Mouse (Mus musculus) layer of hippocampus, adult 11-12 months (tissue): ENCODE measurements at regions not wholly inside any gene's neighbourhood (a gene's known extent, or its start where the extent isn't known, plus 50 kb on each side); places are given as distances from the start of the nearest gene placed in this dataset.

Experiments used
- DNase-seq: peaks from one replicate; pipeline ENCODE4 v3.0.0; 2022; ENCODE audit warnings: low spot score

DNA sequence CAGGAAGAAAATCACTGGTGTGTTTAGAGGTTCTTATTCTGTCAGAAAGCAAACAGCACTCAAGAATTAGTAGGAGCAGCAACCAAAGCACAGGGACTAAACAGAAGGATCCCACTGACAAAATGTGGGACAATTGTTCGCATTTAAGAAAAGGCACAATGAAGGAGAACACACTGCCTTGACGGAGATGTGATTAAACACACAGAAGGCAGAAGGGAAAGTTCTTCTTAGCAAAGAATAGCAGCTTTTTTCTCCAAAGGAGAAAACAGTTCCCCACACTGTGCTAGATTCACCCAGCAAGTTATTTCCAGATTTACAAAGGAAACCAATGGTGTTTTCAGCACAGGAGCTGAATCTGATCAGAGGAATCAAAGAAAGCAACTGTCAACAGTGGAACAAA lies 316.5 kb downstream of the Nsun3 start:
- DNase-seq: no peak

DNA sequence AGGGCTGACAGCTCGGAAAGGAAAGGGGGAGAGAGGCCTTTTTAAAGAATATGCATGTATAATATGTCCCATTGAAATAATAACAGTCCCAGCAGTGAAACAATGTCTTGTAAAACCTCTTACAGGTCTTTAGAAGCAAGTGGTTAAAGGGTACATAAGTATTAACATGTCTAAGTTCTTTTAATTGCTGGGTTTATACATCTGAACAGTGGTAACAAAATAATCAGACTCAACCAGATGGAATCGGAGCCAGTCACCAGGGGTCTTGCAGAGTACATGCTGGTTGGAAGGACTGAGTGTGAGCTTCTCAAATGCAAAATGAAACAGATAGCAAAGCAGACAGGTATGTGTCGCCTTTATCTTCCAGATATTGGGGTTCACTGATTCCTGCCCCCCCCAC lies 317.3 kb downstream of the Nsun3 start:
- DNase-seq: no peak

DNA sequence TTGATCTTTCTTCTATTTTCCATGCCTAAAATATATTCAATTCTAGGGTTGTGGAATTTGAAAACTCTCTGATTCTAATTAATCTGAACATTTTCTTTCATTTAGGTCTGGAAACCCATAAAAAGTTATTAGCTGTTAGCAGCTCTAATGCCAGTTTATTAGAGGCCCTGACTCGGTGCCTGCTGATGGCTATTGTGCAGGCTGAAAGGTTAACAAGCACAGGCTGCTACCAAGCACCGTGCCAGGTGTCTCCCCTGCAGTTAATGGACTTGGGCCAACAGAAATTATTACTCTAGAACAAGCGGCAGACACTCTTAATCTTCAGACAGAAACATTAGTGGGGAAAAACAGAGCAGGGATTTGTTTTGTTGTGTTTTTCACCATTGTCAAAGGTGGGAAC lies 317.8 kb downstream of the Nsun3 start:
- no peak for DNase-seq

DNA sequence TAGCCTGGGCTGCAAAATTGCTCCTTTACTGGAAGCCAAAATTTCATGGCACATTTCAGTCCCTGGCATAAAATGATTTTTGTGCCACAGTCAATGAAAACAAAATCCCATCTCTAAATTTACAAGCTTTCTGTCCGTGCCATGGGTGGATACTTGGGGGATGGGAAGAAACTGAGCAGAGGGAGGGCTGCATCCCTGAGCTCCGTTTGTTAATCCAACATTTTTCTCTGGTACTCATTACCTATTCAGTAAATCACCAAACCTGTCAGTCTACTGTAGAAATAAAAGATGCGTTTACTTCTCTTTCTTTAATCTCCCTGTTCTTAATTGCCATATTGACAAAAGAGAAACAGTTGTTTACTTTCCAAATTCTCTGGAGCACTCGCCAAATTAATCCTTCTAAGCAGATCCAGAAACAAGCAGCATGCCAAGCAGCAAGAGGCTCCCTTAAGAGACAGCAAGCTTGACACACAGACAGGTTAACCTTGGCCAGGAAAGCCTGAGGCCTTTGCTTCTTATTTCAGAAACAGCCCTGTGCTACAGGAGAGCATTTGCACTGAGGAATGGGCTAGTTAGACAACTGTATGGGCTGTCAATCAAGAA lies 326.6 kb downstream of the Nsun3 start:
- no peak for DNase-seq

DNA sequence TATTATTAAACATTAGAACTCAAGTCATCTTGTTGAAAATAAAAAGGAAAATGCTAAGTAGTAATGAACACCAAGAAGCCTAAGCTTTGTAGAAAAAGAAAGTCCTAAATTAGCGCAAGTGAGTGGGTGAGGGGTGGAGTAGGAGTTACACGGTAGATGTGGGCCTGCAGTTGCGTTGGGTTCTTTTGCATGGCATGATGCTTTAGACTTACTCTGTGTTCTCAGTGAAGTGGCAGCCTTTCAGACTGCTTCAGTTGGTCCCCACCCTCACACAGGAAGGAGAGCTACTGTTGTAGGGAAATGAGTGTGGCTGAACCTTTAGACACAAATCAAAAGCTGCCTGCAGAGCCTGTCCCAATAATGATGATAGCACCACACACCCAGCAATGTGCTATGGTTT lies 336.9 kb downstream of the Nsun3 start:
- DNase-seq: no peak

DNA sequence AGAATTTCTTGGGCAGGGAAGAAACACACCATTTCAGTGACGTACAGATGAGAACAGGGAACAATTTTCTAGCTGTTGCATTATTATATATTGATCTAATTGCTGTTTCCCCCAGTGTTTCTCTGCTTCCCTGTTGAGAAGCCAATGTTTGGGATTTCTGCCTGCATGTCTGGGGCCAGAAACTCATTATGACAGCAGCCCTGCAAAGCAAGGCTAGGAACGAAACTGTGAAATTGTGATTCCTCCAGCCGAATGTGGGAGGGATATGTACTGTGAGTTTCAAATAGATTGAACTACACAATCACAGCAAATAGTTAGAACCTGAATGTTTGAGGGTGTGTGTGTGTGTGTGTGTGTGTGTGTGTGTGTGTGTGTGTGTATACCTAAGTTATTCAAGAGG lies 339.2 kb downstream of the Nsun3 start:
- peak; percentile 10 for DNase-seq

DNA sequence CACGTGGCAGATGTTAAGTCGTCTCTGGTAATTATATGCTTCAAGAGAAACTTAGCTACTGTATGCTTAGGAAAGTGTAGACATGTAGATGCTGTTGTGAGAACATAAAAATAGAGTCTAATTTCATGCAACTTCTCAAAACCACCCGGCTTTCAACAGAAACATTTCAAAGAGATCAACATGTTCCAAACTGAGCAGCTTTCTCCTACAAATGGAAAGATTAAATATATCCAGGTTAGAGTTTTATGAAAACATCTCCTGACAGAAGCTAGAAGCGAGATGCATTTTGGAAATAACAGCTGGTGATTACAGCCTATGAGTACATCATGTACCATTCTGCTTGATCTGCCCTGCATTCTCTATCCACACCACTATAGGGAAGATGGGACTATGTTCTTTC lies 345.4 kb downstream of the Nsun3 start:
- peak; percentile 16 for DNase-seq

DNA sequence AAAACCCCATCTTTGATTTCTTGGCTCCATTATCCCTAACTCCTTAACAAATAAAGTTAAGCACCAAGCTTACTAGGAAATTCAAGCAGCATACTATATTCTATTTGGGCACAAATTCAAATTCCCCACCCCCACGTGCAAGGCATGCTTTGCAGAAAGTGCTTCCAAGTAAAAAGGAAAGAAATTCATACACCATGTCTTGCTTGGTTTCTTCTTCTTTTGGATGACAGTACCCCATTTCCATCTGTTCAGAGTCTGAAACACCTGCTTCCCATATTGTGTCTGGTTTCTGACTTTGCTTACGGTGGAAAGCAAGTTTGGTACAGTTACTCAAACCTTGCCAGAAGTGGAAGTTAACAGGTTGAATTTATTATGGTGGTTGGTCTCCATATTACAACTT lies 353.5 kb downstream of the Nsun3 start:
- peak; percentile 32 for DNase-seq

DNA sequence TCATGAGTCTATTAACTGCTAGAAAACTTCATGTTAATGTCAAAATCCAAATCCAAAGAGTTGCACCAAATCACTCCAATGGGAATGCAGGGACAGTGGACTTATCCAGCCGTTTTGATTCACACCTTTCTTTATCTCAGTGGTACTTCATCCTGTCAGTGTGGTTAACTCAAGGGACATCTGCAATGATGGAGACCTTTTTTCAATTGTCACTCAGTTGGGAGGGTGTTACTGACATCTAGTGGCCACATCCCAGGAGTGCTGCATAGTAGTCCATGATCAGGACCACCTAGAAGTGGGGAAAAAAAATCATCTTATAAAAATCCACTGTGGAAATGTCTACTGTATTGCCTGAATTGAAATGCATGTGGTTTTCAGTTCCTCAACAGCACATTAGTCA lies 372.1 kb downstream of the Nsun3 start:
- DNase-seq: peak; percentile 60

DNA sequence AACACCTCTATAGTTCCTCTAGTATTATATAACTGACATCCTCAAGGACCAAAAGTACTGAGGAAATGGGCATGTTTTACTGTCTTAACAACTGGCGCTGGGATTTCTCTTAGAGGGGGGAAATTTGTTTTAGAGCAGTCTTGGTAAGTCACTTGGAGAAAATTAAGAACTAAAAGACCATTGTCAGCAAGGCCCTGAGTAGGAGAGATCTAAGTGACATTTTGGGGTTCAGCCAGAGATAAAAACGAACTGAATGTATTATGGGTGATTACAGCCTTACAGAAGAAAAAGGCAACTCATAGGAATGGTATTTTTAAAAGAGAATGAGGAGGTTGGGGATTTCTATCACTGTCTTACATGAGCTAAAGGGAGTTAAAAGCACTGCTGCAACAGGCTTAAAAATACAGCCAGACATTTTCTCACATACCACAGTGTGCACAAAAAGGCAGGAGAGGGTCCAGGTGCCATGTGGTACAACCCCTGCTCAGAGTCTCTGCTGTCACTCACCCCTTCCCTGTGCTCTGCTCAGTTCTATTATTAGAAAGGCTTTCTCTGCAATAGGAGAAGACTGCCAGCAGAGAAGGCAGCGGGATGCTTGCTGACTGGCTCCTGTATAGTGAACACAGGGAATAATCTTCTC lies 379.0 kb downstream of the Nsun3 start:
- no peak for DNase-seq

DNA sequence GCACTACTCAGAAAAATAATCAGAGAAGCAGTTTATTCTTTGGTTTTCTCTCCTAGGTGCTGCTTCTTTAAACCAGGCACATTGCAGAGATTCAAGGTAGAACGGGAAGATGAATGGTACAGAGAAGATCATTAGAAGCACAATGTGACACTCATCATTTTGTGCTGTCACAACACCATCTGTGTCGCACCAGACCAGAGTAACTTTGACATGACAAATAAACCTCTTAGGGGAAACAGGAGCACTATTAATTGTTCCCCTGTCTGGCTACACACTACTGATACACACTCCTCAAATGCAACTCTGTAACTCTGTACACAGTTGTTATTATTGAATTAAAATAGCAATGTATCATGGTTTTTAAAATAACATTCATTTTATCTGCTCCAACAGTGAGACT lies 380.2 kb downstream of the Nsun3 start:
- DNase-seq: no peak

DNA sequence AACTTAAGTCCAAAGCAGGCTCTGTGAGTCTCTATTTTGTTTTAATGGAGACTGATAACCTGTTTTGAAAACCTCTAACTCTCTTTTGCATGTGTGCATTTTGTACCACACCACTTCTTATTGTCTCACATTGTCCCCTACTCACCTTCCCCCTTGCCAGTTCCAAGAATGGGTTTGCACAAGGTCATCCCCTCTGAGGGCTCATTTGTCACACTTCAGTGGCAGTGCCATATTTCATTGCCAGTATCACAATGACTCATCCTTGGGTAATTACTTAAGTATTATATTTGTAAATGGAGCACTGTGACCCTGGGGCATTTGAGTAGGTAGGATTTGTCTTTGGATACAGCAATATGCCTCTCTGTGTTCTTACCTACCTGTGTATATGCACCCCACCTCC lies 429.3 kb downstream of the Nsun3 start:
- no peak for DNase-seq

DNA sequence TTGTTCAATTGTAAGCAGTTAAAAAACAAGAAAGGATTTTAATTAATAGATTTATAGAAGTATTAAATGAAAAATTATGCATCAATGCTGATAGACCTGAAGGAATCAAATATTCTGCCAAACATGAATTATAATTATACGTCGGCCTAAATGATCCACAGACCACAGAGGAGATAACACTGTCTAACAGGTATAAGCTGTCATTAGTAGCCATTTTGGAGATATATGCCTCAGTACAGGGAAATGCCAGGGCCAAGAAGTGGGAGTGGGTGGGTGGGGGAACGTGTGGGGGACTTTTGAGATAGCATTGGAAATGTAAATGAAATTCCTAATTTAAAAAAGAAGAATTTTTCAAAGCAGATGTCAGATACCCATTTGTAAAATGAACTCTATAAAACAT lies 430.3 kb downstream of the Nsun3 start:
- DNase-seq: no peak

DNA sequence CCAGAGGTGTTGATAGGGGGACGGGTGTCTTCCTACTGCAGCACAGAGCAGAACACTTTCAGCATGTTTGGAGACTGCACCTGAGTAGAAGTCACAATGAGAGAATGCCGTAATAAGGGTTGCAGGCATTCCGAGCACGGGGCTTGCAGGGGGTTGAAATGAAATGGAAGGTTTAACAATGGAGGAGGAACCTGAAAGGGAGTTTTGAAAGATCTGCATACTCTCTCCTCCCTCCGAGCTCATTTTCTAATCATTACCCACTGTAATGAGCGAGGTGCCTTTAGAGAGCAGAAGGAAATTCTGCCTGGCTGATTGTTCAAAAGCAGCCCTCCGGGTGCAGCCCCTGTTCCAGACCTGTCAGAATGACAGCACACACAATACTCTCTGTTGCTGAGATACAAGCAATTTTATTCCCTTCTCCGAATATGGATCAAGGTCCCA lies 430.8 kb downstream of the Nsun3 start:
- no peak for DNase-seq

DNA sequence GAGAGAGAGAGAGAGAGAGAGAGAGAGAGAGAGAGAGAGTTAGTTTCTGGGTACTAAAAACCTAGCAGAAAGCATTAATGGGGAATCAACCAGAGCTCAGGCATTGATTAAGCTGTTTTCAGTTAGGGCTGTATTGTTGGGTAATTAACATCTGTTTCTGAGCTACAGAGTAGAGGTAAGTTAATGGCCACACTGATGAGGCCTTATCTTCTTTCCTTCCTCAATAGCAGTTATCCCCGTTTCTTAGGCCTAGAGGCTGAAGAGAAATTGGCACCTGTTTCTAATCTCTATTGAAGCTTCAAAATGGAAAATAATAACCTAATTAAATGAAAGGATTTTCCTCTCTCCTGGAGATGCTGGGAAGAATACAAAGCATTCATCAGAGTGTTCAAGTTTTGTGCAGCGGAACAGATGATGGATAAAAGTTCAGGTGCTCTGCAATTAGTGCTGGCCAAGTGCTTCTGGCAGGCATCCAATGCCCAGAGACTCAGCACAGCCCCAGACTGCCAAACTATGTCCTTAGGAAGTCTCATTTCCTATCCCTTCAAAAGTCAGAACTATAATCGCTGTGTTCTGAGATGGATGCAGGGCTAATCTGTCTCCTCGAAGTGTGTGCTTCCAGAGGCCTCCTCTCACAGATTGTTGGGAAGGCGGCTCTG lies 459.1 kb downstream of the Nsun3 start:
- DNase-seq: no peak

DNA sequence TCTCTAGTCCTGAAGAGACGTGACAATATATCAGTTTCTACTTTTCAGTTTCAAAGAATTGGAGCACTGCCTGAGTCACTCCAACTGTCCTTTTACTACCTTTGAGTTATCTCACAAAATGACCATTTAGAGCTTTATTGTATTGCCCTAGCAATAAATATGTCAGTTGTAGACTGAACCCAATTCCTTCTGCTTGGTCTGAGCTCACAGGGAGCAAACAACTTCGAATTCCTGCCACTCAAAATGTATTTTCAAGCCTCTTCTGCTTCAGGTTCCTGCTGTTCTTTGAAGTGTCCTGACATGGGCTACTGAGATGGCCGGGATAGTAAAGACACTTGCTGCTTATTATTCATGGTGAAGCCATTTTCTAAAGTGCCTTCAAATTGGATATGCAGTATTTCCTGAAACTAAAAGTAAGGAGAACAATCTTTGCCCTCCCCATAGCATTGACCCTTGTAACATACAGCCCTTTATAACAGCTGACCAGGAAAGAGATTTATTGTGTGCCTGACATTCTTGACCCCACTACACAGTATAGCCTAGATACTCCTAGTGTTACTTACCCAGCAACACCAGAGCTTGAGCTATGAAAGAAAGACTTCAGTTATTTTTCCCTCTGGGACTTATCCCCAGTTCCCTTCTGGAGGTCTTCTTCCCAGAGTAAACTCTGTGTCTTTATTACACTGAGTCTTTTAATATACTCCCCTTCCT lies 460.9 kb downstream of the Nsun3 start:
- no peak for DNase-seq

DNA sequence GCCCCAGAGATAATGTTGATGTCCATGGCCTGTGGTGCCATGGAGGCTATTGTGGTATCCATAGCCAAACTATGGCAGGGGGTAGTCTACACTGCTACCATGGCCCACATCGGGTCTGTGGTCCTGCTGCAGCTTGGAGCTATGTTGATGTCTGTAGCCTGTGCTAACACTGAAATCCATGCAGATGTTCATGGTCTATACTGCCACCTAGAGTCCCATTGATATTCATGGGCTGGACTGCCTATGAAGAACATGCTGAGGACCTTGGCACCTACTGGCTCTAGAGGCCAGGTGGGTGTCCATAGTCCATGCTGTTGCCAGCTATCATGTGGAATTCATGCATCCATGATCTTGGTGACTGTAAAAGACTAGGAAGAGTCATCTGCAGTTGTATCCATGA lies 463.8 kb downstream of the Nsun3 start:
- DNase-seq: no peak

DNA sequence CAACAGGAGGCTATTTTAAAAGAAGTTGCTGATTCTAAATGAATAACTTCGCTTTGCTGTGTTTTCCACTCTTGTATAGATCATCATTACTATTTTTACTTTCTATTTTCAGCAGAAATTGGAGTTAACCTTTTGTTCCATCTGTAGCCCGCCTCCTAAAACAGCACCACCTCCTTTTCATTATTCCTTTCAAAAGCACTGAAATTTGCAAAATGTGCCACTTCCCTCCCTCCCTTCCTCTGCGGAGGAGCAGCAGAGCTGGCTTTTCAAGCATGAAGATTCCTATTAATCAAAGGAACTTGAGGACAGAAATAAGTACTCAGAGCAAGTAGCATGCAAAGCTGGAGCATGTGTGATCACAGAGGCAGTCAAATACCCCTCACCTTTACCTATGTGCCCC lies 497.7 kb downstream of the Nsun3 start:
- peak; percentile 4 for DNase-seq
